In genomic region chr12:107464731-107465130, GRCm38 (mm10) we compare ENCODE assay signal across 9 mouse cellular contexts. TPM values are rescaled to one million over a fixed set of nuclear protein-coding genes. Genes with fewer than 3 reads are reported as not detected.
DNase-seq lines count a peak whose midpoint lies in the region; ATAC-seq lines count a peak whose summit lies in the region.
"Had no signal": no experiment of that assay in that cellular context is flagged by ENCODE, and none has a peak within 500 bp of the region (broad histone marks: within the 10 kb centered on the region; RNA-seq: fewer than 3 reads in every experiment).

No protein-coding gene starts in this region.

- no peak overlapping the region for H3K9ac ChIP-seq in neural tube, embryonic 11.5 days (ENCODE audit: low read length)

- no peak overlapping the region for H3K27ac ChIP-seq in neural tube, embryonic 11.5 days (ENCODE audit: low read depth, low read length)

- H3K36me3 ChIP-seq in neural tube, embryonic 11.5 days (ENCODE audit: control insufficient read depth, insufficient read depth, low read length): no peaks in the 10 kb centered on the region

- WGBS in neural tube, embryonic 11.5 days: 33% methylated on average over 5 of the region's 5 CpGs

- H3K4me1 ChIP-seq in neural tube, embryonic 11.5 days (ENCODE audit: control insufficient read depth, insufficient read depth, low read length): no peaks in the 10 kb centered on the region

- no peak for ATAC-seq in neural tube, embryonic 11.5 days (ENCODE audit: insufficient read depth, low FRiP score, low TSS enrichment)

- H3K4me3 ChIP-seq in neural tube, embryonic 11.5 days (ENCODE audit: low read depth, low read length): no peak overlapping the region

- no peaks in the 10 kb centered on the region for H3K27me3 ChIP-seq in neural tube, embryonic 11.5 days (ENCODE audit: control insufficient read depth, insufficient read depth, low read length)

- no peak overlapping the region for H3K4me2 ChIP-seq in neural tube, embryonic 11.5 days (ENCODE audit: low read depth)

- peak; percentile 5 for DNase-seq in gastrocnemius, adult 18-20 months (ENCODE audit: low spot score)
- DNase-seq in gastrocnemius, postnatal 36 days: no peak
- peak; percentile 66 for DNase-seq in urinary bladder, postnatal 25 days (ENCODE audit: low spot score)
- no peak for DNase-seq in urinary bladder, postnatal 10 days (ENCODE audit: low spot score)
- DNase-seq in induced T-regulatory cell, adult 2 months (ENCODE audit: low read depth): peak; percentile 88
- peak; percentile 55 for DNase-seq in neural tube, embryonic 11.5 days (ENCODE audit: low spot score)
- DNase-seq in cerebellum, postnatal 14 days: no peak
- DNase-seq in frontal cortex, postnatal 25 days (ENCODE audit: low spot score in 2 of 2): no peak

- H3K9me3 ChIP-seq in neural tube, embryonic 11.5 days (ENCODE audit: control insufficient read depth, low read length): no peaks in the 10 kb centered on the region

- intact Hi-C loops in gastrocnemius, postnatal 36 days (cut with DNase I): no loop called here

RNA-seq across cellular contexts. Expression of gene 3110018I06Rik, which starts 23.7 kb away (rescaled TPM):
- not detected for total RNA-seq in gastrocnemius, adult 18-20 months (2021)
- not detected for total RNA-seq in gastrocnemius, postnatal 36 days (2021)
- polyA plus RNA-seq in neural tube, embryonic 11.5 days (2014; fragmentation: Nextera tagmentation; extraction: Ambion mirVana): not detected in 2 replicates
- polyA plus RNA-seq: gonadal fat pad, adult 2 months had no signal

Comparison
In these comparisons a context has a peak if more than half of its experiments do, and no peak if none do; other contexts are left out.
1. DNase-seq: peak in gastrocnemius, adult 18-20 months (single experiment), urinary bladder, postnatal 25 days (single experiment), induced T-regulatory cell, adult 2 months (single experiment) and neural tube, embryonic 11.5 days (single experiment); none in gastrocnemius, postnatal 36 days (0 of 2), urinary bladder, postnatal 10 days (single experiment), cerebellum, postnatal 14 days (0 of 2) and frontal cortex, postnatal 25 days (0 of 2).